Mouse (Mus musculus) forebrain, embryonic 15.5 days (tissue): ENCODE measurements at regions not wholly inside any gene's neighbourhood (a gene's known extent, or its start where the extent isn't known, plus 50 kb on each side); places are given as distances from the start of the nearest gene placed in this dataset.

Experiments used
- ATAC-seq: fragments of 200-750 bp; cut with Nextera tagmentation; replicated peaks from 2 replicates; pipeline ENCODE4 v1.8.0; 2017; ENCODE audit warnings: mild to moderate bottlenecking, moderate TSS enrichment, moderate library complexity
- H3K27ac ChIP-seq: fragments of 300-500 bp; sonication (generic); replicated peaks from 2 replicates; pipeline ENCODE4 v1.5.1; 2015; ENCODE audit warnings: mild to moderate bottlenecking, inconsistent platforms
- H3K27me3 ChIP-seq: fragments of 300-500 bp; sonication (generic); 2 replicates; pipeline ENCODE4 v1.6.1; 2015; ENCODE audit warnings: inconsistent platforms
- H3K36me3 ChIP-seq: fragments of 300-500 bp; sonication (generic); 2 replicates; pipeline ENCODE4 v1.6.1; 2015; ENCODE audit warnings: mild to moderate bottlenecking, inconsistent platforms
- H3K4me1 ChIP-seq: fragments of 300-500 bp; sonication (generic); 2 replicates; pipeline ENCODE4 v1.6.1; 2015; ENCODE audit warnings: inconsistent platforms
- H3K4me2 ChIP-seq: fragments of 300-500 bp; sonication (generic); replicated peaks from 2 replicates; pipeline ENCODE4 v1.6.1; 2015; ENCODE audit warnings: mild to moderate bottlenecking, inconsistent platforms
- H3K4me3 ChIP-seq: fragments of 300-500 bp; sonication (generic); 2 replicates; pipeline ENCODE4 v1.5.1; 2015; ENCODE audit warnings: mild to moderate bottlenecking, inconsistent platforms
- H3K9ac ChIP-seq: fragments of 300-500 bp; sonication (generic); replicated peaks from 2 replicates; pipeline ENCODE4 v1.6.1; 2015; ENCODE audit warnings: mild to moderate bottlenecking, inconsistent platforms
- H3K9me3 ChIP-seq: fragments of 300-500 bp; sonication (generic); 2 replicates; pipeline ENCODE4 v1.6.1; 2016; ENCODE audit warnings: inconsistent platforms
- WGBS: fragments of 180-500 bp; shearing (Covaris S2); methylation state at CpG from one replicate; pipeline ENCODE4 v1.1.7; 2015; ENCODE audit warnings: mixed read lengths; 5-methylcytosine and 5-hydroxymethylcytosine counted together

DNA sequence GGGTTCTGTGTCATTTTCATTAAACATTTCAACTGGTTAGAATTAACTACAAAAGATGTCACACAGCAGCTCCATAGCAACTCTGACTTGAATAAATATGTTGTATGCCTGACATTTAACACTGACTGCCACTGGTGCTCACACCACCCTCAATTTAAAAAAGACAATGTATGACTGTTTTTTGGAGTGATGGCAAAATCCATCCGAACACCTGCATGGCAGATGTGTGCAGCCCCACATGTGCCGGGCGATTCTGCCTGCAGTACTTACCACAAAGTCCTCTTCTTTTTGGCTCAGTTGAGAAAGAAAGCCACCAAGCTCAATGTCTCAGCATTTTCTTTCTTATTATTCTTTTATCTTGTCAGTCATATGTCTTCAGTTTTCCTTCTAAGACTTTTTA, 199.4 kb downstream of the 4930544G11Rik start:
- H3K9ac ChIP-seq: no peak overlapping the region
- ATAC-seq: no peak
- no peak overlapping the region for H3K4me3 ChIP-seq
- no peak overlapping the region for H3K4me2 ChIP-seq
- no peaks in the 10 kb centered on the region for H3K36me3 ChIP-seq
- WGBS: 84% methylated on average over 3 of the region's 3 CpGs
- H3K9me3 ChIP-seq: no peaks in the 10 kb centered on the region
- no peak overlapping the region for H3K27ac ChIP-seq
- no peaks in the 10 kb centered on the region for H3K27me3 ChIP-seq
- H3K4me1 ChIP-seq: no peaks in the 10 kb centered on the region

- Histone ChIP-seq H3K9me3 (no peaks in the 10 kb centered on the region), H3K9ac (no peak overlapping the region), H3K36me3 (no peaks in the 10 kb centered on the region), H3K4me1 (no peaks in the 10 kb centered on the region), H3K27me3 (no peaks in the 10 kb centered on the region), H3K27ac (no peak overlapping the region), H3K4me3 (no peak overlapping the region), H3K4me2 (no peak overlapping the region)
- ATAC-seq: no peak
- 95% methylated on average over 2 of the region's 2 CpGs for WGBS
These were observed 202.4 kb downstream of the 4930544G11Rik start for GRCm38 (mm10) chr6:66154831-66155230.

GRCm38 (mm10) chr6:66160805-66161204, 208.4 kb downstream of the 4930544G11Rik start:
- WGBS: 84% methylated on average over 2 of the region's 2 CpGs
- no peak for ATAC-seq
- no peaks in the 10 kb centered on the region for H3K27me3 ChIP-seq

DNA sequence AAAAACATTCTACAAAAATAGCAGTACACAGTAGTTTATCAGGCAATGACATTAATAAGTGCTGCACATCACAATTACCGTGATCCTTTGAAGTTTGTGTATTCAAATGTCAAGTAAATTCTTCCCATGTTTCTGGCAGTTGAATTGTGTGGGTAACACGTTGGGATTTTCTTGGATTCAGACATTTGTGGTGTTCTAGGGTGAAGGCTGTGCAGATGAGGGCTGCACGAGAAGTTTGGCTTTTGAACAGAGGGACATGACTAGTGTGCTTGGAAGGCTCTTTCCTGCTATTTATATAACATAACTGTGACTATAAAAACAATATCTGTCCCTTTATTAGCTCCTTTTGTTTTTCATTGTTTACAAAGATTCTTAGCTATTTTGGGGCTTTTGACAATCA, 216.5 kb downstream of the 4930544G11Rik start:
- no peak overlapping the region for H3K4me3 ChIP-seq
- no peaks in the 10 kb centered on the region for H3K36me3 ChIP-seq
- ATAC-seq: no peak
- no peak overlapping the region for H3K27ac ChIP-seq
- H3K27me3 ChIP-seq: no peaks in the 10 kb centered on the region
- H3K4me1 ChIP-seq: no peaks in the 10 kb centered on the region
- H3K4me2 ChIP-seq: no peak overlapping the region
- no peak overlapping the region for H3K9ac ChIP-seq
- 60% methylated on average over 3 of the region's 3 CpGs for WGBS
- no peaks in the 10 kb centered on the region for H3K9me3 ChIP-seq

More at GRCm38 (mm10) chr6:66160805-66161204, 208.4 kb downstream of the 4930544G11Rik start:
- Histone ChIP-seq H3K4me2 (no peak overlapping the region), H3K4me3 (no peak overlapping the region), H3K27ac (no peak overlapping the region), H3K4me1 (no peaks in the 10 kb centered on the region), H3K9me3 (no peaks in the 10 kb centered on the region), H3K36me3 (no peaks in the 10 kb centered on the region), H3K9ac (no peak overlapping the region)

- no peaks in the 10 kb centered on the region for H3K36me3 ChIP-seq
- H3K27me3 ChIP-seq: peaks cover 4% of the 10 kb centered on the region; the same call in 1 of the 2 replicates
- H3K4me1 ChIP-seq: 0 out of 2 replicates have a peak, but pooled peaks cover 3% of the 10 kb centered on the region
- H3K27ac ChIP-seq: no peak overlapping the region
- no peak overlapping the region for H3K4me2 ChIP-seq
- H3K9ac ChIP-seq: no peak overlapping the region
- WGBS: 78% methylated on average over 1 of the region's 1 CpGs
- no peak overlapping the region for H3K4me3 ChIP-seq
- peak; percentile 96 for ATAC-seq
- no peaks in the 10 kb centered on the region for H3K9me3 ChIP-seq
These were observed 245.6 kb downstream of the 4930544G11Rik start for GRCm38 (mm10) chr6:66197990-66198389.

DNA sequence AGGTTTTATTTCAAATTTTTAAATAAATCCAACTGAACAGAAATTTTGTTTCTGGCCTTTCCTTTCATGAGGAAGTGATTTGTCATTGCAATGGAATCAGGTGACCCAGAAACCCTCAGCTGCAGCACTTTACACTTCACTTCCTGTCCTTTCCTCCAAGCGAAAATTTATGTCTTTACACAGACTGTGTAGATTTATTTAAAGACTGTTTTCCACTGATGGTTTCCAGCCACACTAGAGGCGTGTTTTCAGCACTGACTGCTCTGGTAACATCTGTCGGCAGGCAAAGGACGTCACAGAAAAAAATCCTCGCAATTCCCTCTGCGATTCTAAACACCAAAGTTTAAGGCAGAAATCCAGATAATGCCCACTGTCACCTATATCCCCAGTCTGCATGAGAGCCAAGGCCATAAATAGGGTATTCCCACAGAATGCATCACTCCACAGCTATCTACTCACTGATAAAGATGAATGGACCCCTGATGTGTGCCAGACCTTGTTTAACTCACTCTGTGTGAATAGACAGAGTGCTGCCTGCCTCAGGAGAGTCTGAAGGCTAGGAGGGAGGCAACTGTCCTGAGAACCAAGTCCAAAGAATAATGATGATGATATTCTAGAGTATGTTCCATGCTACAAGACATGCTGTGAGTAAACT, 247.9 kb downstream of the 4930544G11Rik start:
- Histone ChIP-seq H3K4me3 (no peak overlapping the region), H3K27ac (no peak overlapping the region), H3K9ac (no peak overlapping the region), H3K9me3 (no peaks in the 10 kb centered on the region), H3K4me2 (no peak overlapping the region), H3K27me3 (peaks cover 4% of the 10 kb centered on the region; the same call in 1 of the 2 replicates), H3K36me3 (no peaks in the 10 kb centered on the region), H3K4me1 (0 out of 2 replicates have a peak, but pooled peaks cover 3% of the 10 kb centered on the region)
- WGBS: 80% methylated on average over 6 of the region's 6 CpGs
- ATAC-seq: no peak

DNA sequence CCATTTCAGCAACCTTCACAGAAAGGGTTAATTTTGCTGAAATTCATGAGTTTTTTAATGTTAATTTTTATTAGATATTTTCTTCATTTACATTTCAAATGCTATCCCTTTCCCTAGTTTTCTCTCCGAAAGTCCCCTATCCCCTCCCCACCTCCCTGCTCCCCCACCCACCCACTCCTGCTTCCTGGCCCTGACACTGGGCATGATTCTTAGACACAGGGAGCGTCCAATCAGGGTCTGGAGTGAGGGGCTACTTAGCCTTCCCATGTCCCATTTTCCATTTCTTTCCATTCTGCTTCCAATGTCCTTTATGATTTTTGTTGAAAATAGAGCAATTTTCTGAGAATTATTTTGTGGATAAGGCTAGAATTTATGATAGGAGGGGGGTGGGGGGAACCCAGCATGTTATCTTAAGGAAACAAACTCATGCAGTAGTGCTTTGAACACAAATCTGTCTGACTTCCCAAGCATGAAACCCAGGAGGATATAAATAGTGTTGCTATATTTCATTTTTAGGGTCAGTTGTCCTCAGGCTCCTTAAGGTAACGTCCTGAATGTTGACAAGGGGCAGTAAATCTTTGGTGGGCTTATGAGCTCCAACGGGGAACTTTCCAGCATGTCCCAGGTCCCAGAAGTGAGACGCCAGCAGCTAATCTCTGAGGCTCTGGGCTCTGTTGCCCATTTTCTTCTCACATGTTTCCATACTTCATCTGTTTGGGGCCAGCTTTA, 254.0 kb downstream of the 4930544G11Rik start:
- ATAC-seq: no peak
- no peaks in the 10 kb centered on the region for H3K4me1 ChIP-seq
- no peak overlapping the region for H3K4me2 ChIP-seq
- H3K36me3 ChIP-seq: no peaks in the 10 kb centered on the region
- 80% methylated on average over 5 of the region's 5 CpGs for whole genome bisulfite sequencing
- H3K9me3 ChIP-seq: no peaks in the 10 kb centered on the region
- H3K4me3 ChIP-seq: no peak overlapping the region
- H3K27ac ChIP-seq: no peak overlapping the region
- H3K27me3 ChIP-seq: no peaks in the 10 kb centered on the region
- no peak overlapping the region for H3K9ac ChIP-seq

DNA sequence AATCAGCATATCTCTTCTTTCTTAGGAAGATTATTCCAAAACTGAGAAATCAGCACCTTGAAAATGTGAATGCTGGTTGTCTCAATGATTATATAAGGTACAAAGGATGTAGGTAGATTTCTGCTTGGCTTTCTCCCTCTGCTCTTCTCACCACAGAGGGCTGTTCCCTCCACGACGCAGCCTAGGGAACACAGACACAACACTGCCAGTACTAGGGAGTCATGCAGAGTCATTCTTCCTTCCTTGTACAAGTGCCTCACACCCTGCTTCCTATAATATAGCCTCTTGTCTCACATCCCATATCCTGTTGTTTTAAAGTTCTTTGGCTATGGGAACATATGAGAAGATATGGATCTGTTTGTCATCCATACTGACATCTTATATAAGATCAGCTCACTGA, 265.1 kb downstream of the 4930544G11Rik start:
- no peak for ATAC-seq
- WGBS: 40% methylated on average over 2 of the region's 2 CpGs
- H3K9me3 ChIP-seq: no peaks in the 10 kb centered on the region
- H3K36me3 ChIP-seq: no peaks in the 10 kb centered on the region
- H3K4me3 ChIP-seq: no peak overlapping the region
- H3K4me2 ChIP-seq: no peak overlapping the region
- H3K27me3 ChIP-seq: no peaks in the 10 kb centered on the region
- H3K9ac ChIP-seq: no peak overlapping the region
- no peaks in the 10 kb centered on the region for H3K4me1 ChIP-seq
- no peak overlapping the region for H3K27ac ChIP-seq

- H3K27ac ChIP-seq: no peak overlapping the region; the same call in 1 of the 2 replicates
- ATAC-seq: peak; percentile 95
- no peak overlapping the region for H3K9ac ChIP-seq
- no peaks in the 10 kb centered on the region for H3K9me3 ChIP-seq
- no peak overlapping the region for H3K4me3 ChIP-seq
- H3K4me1 ChIP-seq: peaks cover 11% of the 10 kb centered on the region; the same call in 1 of the 2 replicates
- H3K36me3 ChIP-seq: no peaks in the 10 kb centered on the region
- H3K4me2 ChIP-seq: no peak overlapping the region
- WGBS: 35% methylated on average over 4 of the region's 4 CpGs
- H3K27me3 ChIP-seq: no peaks in the 10 kb centered on the region
These were observed 271.9 kb downstream of the 4930544G11Rik start for GRCm38 (mm10) chr6:66224164-66224903.

- Histone ChIP-seq H3K4me3 (no peak overlapping the region), H3K9ac (no peak overlapping the region), H3K36me3 (no peaks in the 10 kb centered on the region), H3K27me3 (no peaks in the 10 kb centered on the region), H3K27ac (no peak overlapping the region), H3K4me1 (no peaks in the 10 kb centered on the region), H3K4me2 (no peak overlapping the region), H3K9me3 (no peaks in the 10 kb centered on the region)
- no peak for ATAC-seq
- 59% methylated on average over 2 of the region's 2 CpGs for WGBS
These were observed 284.0 kb downstream of the 4930544G11Rik start for GRCm38 (mm10) chr6:66236368-66236767.

- Histone ChIP-seq H3K9ac (no peak overlapping the region), H3K9me3 (no peaks in the 10 kb centered on the region; the same call in 1 of the 2 replicates), H3K4me2 (no peak overlapping the region), H3K27ac (no peak overlapping the region), H3K36me3 (no peaks in the 10 kb centered on the region), H3K27me3 (no peaks in the 10 kb centered on the region), H3K4me3 (no peak overlapping the region), H3K4me1 (no peaks in the 10 kb centered on the region)
- WGBS: 80% methylated on average over 4 of the region's 4 CpGs
- ATAC-seq: no peak
These were observed 279.8 kb upstream of the Mad2l1 start for GRCm38 (mm10) chr6:66255378-66255777.

DNA sequence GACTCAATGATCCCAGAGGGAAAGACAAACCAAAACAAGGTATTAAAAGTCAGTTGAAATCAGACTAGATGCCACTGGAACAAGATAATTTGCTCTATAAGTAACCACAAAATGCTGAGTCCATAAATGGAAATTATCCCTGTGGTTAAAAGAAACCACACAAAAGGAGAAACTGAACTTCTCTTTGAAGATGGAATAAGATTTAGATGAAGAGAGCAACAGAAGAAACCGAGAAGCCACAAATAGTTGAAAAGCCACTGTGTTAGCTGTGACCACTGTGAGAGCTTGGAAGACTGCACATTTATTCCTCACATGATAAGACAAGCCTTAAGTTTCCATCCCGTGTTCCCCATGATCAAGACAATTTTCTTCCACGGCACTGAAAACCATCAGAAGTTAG, 271.8 kb upstream of the Mad2l1 start:
- Histone ChIP-seq H3K9me3 (no peaks in the 10 kb centered on the region), H3K4me3 (no peak overlapping the region), H3K4me2 (no peak overlapping the region), H3K27me3 (no peaks in the 10 kb centered on the region), H3K4me1 (no peaks in the 10 kb centered on the region), H3K27ac (no peak overlapping the region), H3K36me3 (no peaks in the 10 kb centered on the region), H3K9ac (no peak overlapping the region)
- ATAC-seq: no peak
- WGBS: 88% methylated on average over 3 of the region's 3 CpGs
